Mouse (Mus musculus): Measurements from ENCODE around the gene Acot3. TPM values are rescaled to one million over a fixed set of nuclear protein-coding genes. Genes with fewer than 3 reads are reported as not detected.
"Not testable (repeated sequence)": the region's sequence is repeated elsewhere in the genome, so short reads cannot be mapped to it uniquely, and the experiment has no call there.

The Acot3 gene
- polyA plus RNA-seq, 1 experiment, result not detected

DNA sequence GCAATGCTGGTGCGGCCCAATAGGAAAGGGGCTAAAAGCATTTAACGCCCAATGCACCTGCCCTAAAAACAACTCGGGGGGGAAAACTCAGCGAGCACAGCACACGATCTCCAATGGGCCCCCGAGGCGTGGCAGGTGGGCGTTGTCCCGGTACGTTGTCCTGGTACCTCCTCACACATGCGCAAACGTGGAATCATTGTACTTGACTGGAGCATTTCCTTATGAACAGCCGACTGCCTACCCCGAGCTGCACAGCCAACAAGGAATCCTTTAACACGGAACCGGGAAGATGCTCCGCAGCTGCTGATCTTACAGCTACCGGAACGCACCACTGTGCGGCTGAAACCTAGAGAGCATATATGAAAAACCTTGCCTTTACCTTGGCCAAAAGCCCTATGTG is 10.4 kb downstream of the Acot3 start:
- TF ChIP-seq POLR2A (IDR thresholded peaks at IDR 0.05; ENCODE audit: control insufficient read depth, extremely low read depth, insufficient read depth, low read length, poor library complexity), result no peak
- no peak for TF ChIP-seq CTCF (IDR thresholded peaks at IDR 0.05; ENCODE audit: borderline replicate concordance, control insufficient read depth, extremely low read depth, insufficient read depth, low read length, poor library complexity)
- Histone ChIP-seq H3K27ac (ENCODE audit: control insufficient read depth, insufficient read depth, low read length) (no peak overlapping the region), H3K4me3 (ENCODE audit: control insufficient read depth, insufficient read depth, low read length) (no peak overlapping the region), H3K36me3 (ENCODE audit: control insufficient read depth, insufficient read depth, low read length) (no peaks in the 10 kb centered on the region), H3K27me3 (ENCODE audit: control insufficient read depth, insufficient read depth, low read length) (no peaks in the 10 kb centered on the region), H3K4me1 (replicated peaks; ENCODE audit: control insufficient read depth, insufficient read depth, low read length) (peaks cover 9% of the 10 kb centered on the region)
- no peak for DNase-seq
- WGBS, result 97% methylated on average over 20 of the region's 20 CpGs

DNA sequence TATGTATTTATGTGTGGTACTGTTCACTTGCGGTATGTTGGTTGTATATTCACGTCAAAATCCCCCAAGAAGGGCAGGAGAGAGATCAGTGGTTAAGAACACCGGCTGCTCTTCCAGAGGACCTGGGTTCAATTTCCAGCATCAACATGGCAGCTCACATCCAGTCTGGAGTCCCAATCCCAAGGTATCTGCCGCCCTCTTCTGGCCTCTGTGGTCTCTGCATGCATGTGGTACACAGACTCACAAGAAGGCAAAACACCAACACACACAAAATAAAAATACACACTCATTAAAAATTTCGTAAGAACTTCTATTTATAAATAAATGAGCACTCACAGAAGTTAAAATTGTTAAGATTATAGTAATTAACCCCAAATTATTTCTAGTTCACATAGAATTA is 11.3 kb downstream of the Acot3 start:
- H3K27ac ChIP-seq (ENCODE audit: control insufficient read depth, insufficient read depth, low read length), result no peak overlapping the region
- H3K4me3 ChIP-seq (ENCODE audit: control insufficient read depth, insufficient read depth, low read length), result no peak overlapping the region
- no peaks in the 10 kb centered on the region for H3K27me3 ChIP-seq (ENCODE audit: control insufficient read depth, insufficient read depth, low read length)
- H3K36me3 ChIP-seq (ENCODE audit: control insufficient read depth, insufficient read depth, low read length), result no peaks in the 10 kb centered on the region
- TF ChIP-seq POLR2A (IDR thresholded peaks at IDR 0.05; ENCODE audit: control insufficient read depth, extremely low read depth, insufficient read depth, low read length, poor library complexity) (no peak), CTCF (IDR thresholded peaks at IDR 0.05; ENCODE audit: borderline replicate concordance, control insufficient read depth, extremely low read depth, insufficient read depth, low read length, poor library complexity) (no peak)
- H3K4me1 ChIP-seq (replicated peaks; ENCODE audit: control insufficient read depth, insufficient read depth, low read length), result peaks cover 10% of the 10 kb centered on the region
- DNase-seq, result peak; percentile 18
- 87% methylated on average over 5 of the region's 5 CpGs for WGBS

DNA sequence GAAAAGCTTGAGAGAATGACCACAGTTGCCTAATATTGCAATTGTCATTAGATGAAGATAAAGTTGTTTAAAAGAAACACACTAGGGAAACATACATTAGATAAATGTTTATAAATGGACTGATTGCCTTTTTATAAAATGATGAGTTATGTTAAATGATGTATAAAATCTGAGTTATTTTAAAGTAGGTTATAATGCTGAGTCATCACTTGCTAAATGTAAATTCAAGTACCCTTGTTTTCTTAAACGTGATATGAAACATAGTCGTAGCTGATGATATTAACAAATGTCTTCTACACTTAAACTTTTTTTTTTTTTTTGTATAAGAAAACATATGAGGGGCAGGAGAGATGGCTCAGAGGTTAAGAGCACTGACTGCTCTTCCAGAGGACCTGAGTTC is 11.9 kb downstream of the Acot3 start:
- Histone ChIP-seq H3K4me3 (ENCODE audit: control insufficient read depth, insufficient read depth, low read length) (no peak overlapping the region), H3K27me3 (ENCODE audit: control insufficient read depth, insufficient read depth, low read length) (no peaks in the 10 kb centered on the region), H3K4me1 (replicated peaks; ENCODE audit: control insufficient read depth, insufficient read depth, low read length) (peaks cover 10% of the 10 kb centered on the region), H3K27ac (ENCODE audit: control insufficient read depth, insufficient read depth, low read length) (no peak overlapping the region), H3K36me3 (ENCODE audit: control insufficient read depth, insufficient read depth, low read length) (no peaks in the 10 kb centered on the region)
- 85% methylated on average over 2 of the region's 2 CpGs for WGBS
- TF ChIP-seq CTCF (IDR thresholded peaks at IDR 0.05; ENCODE audit: borderline replicate concordance, control insufficient read depth, extremely low read depth, insufficient read depth, low read length, poor library complexity) (no peak), POLR2A (IDR thresholded peaks at IDR 0.05; ENCODE audit: control insufficient read depth, extremely low read depth, insufficient read depth, low read length, poor library complexity) (no peak)
- no peak for DNase-seq

DNA sequence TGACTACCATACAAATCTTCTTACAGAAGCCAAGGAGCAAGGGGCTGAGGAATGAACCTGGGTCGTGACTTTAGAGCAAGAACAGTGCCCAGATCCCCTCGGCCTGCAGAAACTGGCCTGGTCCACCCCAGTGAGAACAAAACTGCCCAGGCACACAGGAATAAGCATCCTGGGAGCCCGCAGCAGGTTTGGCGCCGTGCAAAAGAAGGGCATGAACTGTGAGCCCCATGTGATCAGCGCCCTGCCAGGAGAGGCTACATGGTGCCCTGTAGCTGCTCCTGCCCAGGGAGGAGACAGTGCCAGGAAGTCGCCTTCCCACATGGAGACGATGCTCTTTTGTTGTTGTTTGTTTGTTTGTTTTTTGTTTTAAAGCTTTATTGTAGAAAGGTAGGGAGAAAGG is 12.7 kb downstream of the Acot3 start:
- H3K27ac ChIP-seq (ENCODE audit: control insufficient read depth, insufficient read depth, low read length), result no peak overlapping the region
- H3K27me3 ChIP-seq (ENCODE audit: control insufficient read depth, insufficient read depth, low read length), result no peaks in the 10 kb centered on the region; the same call in 1 of the 2 replicates
- 88% methylated on average over 8 of the region's 8 CpGs for WGBS
- H3K4me1 ChIP-seq (replicated peaks; ENCODE audit: control insufficient read depth, insufficient read depth, low read length), result peaks cover 14% of the 10 kb centered on the region
- TF ChIP-seq CTCF (IDR thresholded peaks at IDR 0.05; ENCODE audit: borderline replicate concordance, control insufficient read depth, extremely low read depth, insufficient read depth, low read length, poor library complexity) (no peak), POLR2A (IDR thresholded peaks at IDR 0.05; ENCODE audit: control insufficient read depth, extremely low read depth, insufficient read depth, low read length, poor library complexity) (no peak)
- no peak overlapping the region for H3K4me3 ChIP-seq (ENCODE audit: control insufficient read depth, insufficient read depth, low read length)
- H3K36me3 ChIP-seq (ENCODE audit: control insufficient read depth, insufficient read depth, low read length), result no peaks in the 10 kb centered on the region
- DNase-seq, result no peak

DNA sequence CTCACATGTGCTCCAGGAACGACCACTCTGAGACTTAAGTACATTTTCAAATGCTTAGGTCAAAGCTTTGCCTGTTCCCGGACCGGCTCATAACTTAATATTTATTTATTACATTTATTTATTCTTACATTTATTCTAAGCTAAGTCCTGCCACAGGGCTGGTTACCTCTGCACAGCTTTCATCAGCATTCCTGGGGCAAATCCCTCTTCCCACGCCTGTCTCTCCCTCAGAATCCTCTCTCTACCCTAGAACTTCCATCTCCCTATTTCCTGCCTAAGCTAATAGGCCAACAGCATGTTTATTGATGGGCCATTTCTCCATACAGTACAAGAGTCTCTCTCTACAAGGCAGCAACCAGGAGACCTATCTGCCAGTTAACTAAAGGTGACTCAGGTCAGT is 15.8 kb downstream of the Acot3 start:
- H3K4me3 ChIP-seq (ENCODE audit: control insufficient read depth, insufficient read depth, low read length), result no peak overlapping the region
- no peak for DNase-seq
- TF ChIP-seq POLR2A (IDR thresholded peaks at IDR 0.05; ENCODE audit: control insufficient read depth, extremely low read depth, insufficient read depth, low read length, poor library complexity) (no peak), CTCF (IDR thresholded peaks at IDR 0.05; ENCODE audit: borderline replicate concordance, control insufficient read depth, extremely low read depth, insufficient read depth, low read length, poor library complexity) (no peak)
- H3K27ac ChIP-seq (ENCODE audit: control insufficient read depth, insufficient read depth, low read length), result no peak overlapping the region
- 86% methylated on average over 4 of the region's 4 CpGs for WGBS
- peaks cover 17% of the 10 kb centered on the region for H3K4me1 ChIP-seq (replicated peaks; ENCODE audit: control insufficient read depth, insufficient read depth, low read length)
- no peaks in the 10 kb centered on the region for H3K36me3 ChIP-seq (ENCODE audit: control insufficient read depth, insufficient read depth, low read length)
- no peaks in the 10 kb centered on the region; the same call in 1 of the 2 replicates for H3K27me3 ChIP-seq (ENCODE audit: control insufficient read depth, insufficient read depth, low read length)

DNA sequence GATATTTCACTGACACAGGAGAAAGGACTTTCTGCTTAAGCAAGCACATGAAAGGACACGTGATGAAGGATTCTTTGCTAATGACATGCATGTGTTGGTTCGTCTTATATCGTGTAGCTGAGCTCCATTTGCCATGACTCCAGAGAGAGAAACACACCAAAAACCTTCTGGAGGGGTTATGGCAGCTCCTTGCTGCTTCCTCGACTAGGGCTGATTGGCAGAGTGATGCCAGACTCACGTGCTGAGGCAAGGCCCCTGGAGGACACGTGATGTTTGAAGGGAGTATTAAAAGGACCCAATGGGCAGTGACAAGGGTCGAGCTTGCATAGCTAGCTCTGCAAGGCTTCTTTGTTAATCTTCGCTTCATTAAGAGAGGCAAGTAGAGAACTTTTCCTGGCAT is 16.4 kb downstream of the Acot3 start:
- H3K4me3 ChIP-seq (ENCODE audit: control insufficient read depth, insufficient read depth, low read length), result no peak overlapping the region
- WGBS, result 81% methylated on average over 8 of the region's 8 CpGs
- no peak for DNase-seq
- H3K4me1 ChIP-seq (replicated peaks; ENCODE audit: control insufficient read depth, insufficient read depth, low read length), result peaks cover 17% of the 10 kb centered on the region
- TF ChIP-seq POLR2A (IDR thresholded peaks at IDR 0.05; ENCODE audit: control insufficient read depth, extremely low read depth, insufficient read depth, low read length, poor library complexity), result no peak
- TF ChIP-seq CTCF (IDR thresholded peaks at IDR 0.05; ENCODE audit: borderline replicate concordance, control insufficient read depth, extremely low read depth, insufficient read depth, low read length, poor library complexity), result no peak
- no peaks in the 10 kb centered on the region; the same call in 1 of the 2 replicates for H3K27me3 ChIP-seq (ENCODE audit: control insufficient read depth, insufficient read depth, low read length)
- H3K27ac ChIP-seq (ENCODE audit: control insufficient read depth, insufficient read depth, low read length), result no peak overlapping the region
- no peaks in the 10 kb centered on the region for H3K36me3 ChIP-seq (ENCODE audit: control insufficient read depth, insufficient read depth, low read length)

DNA sequence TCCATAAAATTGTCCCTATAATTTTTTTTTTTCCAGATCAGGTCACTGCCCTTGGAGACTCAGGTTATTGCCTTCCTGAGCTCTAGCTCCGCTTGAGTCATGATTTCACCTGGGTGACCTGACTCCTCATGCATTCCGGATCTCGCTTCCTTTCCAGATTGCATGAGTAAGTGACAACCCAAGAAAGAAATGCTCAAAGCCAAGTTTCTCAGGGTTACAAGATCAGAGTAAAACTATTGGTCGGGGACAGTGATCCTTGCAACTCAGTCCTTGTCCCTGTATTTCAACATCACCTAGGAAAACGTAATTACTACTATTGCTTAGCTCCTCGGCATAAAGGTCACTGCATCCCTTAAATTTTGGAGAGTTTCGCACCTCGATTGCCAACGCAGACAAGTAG is 17.0 kb downstream of the Acot3 start, which contains the start of gene Acot5:
TSS of gene Acot5 (plus strand) at position 340 of the 400 bp plus-strand sequence.
- H3K27me3 ChIP-seq (ENCODE audit: control insufficient read depth, insufficient read depth, low read length), result no peaks in the 10 kb centered on the region; the same call in 1 of the 2 replicates
- H3K4me1 ChIP-seq (replicated peaks; ENCODE audit: control insufficient read depth, insufficient read depth, low read length), result peaks cover 17% of the 10 kb centered on the region
- TF ChIP-seq CTCF (IDR thresholded peaks at IDR 0.05; ENCODE audit: borderline replicate concordance, control insufficient read depth, extremely low read depth, insufficient read depth, low read length, poor library complexity) (no peak), POLR2A (IDR thresholded peaks at IDR 0.05; ENCODE audit: control insufficient read depth, extremely low read depth, insufficient read depth, low read length, poor library complexity) (no peak)
- H3K36me3 ChIP-seq (ENCODE audit: control insufficient read depth, insufficient read depth, low read length), result no peaks in the 10 kb centered on the region
- peak within 1 kb of the TSS; percentile 25; the same call in 1 of the 2 replicates for H3K4me3 ChIP-seq (ENCODE audit: control insufficient read depth, insufficient read depth, low read length)
- no peak for DNase-seq
- 75% methylated on average over 9 of the region's 9 CpGs for WGBS
- no peak within 1 kb of the TSS for H3K27ac ChIP-seq (ENCODE audit: control insufficient read depth, insufficient read depth, low read length)

DNA sequence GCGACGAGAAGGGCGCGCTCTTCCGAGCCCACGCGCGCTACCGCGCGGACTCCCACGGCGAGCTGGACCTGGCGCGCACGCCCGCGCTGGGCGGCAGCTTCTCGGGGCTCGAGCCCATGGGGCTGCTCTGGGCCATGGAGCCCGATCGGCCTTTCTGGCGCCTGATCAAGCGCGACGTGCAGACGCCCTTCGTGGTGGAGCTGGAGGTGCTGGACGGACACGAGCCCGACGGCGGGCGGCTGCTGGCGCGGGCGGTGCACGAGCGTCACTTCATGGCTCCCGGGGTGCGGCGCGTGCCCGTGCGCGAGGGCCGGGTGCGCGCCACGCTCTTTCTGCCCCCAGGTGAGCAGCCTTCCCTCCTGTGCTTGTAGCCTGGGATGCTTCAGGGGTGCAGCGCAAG is 17.6 kb downstream of the Acot3 start:
- not testable (repeated sequence) for H3K27ac ChIP-seq (ENCODE audit: control insufficient read depth, insufficient read depth, low read length); H3K27me3 ChIP-seq (ENCODE audit: control insufficient read depth, insufficient read depth, low read length); H3K36me3 ChIP-seq (ENCODE audit: control insufficient read depth, insufficient read depth, low read length)
- Histone ChIP-seq H3K4me3 (ENCODE audit: control insufficient read depth, insufficient read depth, low read length) (peak overlapping the region; percentile 25; the same call in 1 of the 2 replicates), H3K4me1 (replicated peaks; ENCODE audit: control insufficient read depth, insufficient read depth, low read length) (peaks cover 17% of the 10 kb centered on the region)
- WGBS, result 2% methylated on average over 48 of the region's 52 CpGs
- DNase-seq, result peak; percentile 9

Data from thymus, adult 2 months (tissue).